Mouse (Mus musculus) heart, postnatal 14 days (tissue): ENCODE results near the gene Plg. TPM values are rescaled to one million over a fixed set of nuclear protein-coding genes. Genes with fewer than 3 reads are reported as not detected.

Source experiments
- DNase-seq, 2 experiments: peaks; one replicate each; pipeline ENCODE4 v3.0.0; 2021 to 2022
- intact Hi-C: fragments of 180-260 bp; cut with DNase I; formaldehyde crosslinking; loops from one replicate; pipeline ENCODE4 v1.15.1; 2025
- long read RNA-seq, 2 experiments: library from polyadenylated mRNA; stranded (forward); transcript quantifications; one replicate each; pipeline ENCODE4 v2.0.0; 2021
- total RNA-seq, 2 experiments: library from RNA; stranded (reverse); gene quantifications; 2 replicates each; pipeline ENCODE4 v1.2.3; 2021

Plg gene
- not detected for total RNA-seq
- long read RNA-seq, experiment 1, result 0 reads
- long read RNA-seq, experiment 2, result 0 reads

- intact Hi-C loops, result no loop called here
- DNase-seq, result no peak
These were observed at the start of gene Plg for GRCm38 (mm10) chr17:12377981-12378705. Plg (plus strand) TSS chr17:12378608.

- no peak for DNase-seq
- intact Hi-C loops, result no loop called here
These were observed 43.3 kb upstream of the Plg start for GRCm38 (mm10) chr17:12335115-12335514.

- DNase-seq, result no peak
- intact Hi-C loops, result no loop called here
These were observed 42.1 kb upstream of the Plg start for GRCm38 (mm10) chr17:12336073-12336868.

GRCm38 (mm10) chr17:12337156-12337555, 41.3 kb upstream of the Plg start:
- intact Hi-C loops, result no loop called here
- no peak for DNase-seq

GRCm38 (mm10) chr17:12343702-12344376, 34.6 kb upstream of the Plg start:
- intact Hi-C loops, result no loop called here

GRCm38 (mm10) chr17:12347462-12347861, 30.9 kb upstream of the Plg start:
- intact Hi-C loops, result no loop called here
- DNase-seq, result no peak

More at GRCm38 (mm10) chr17:12343702-12344376, 34.6 kb upstream of the Plg start:
- no peak for DNase-seq

GRCm38 (mm10) chr17:12351564-12351963, 26.8 kb upstream of the Plg start:
- DNase-seq, result no peak
- intact Hi-C loops, result no loop called here

- DNase-seq, result no peak
- intact Hi-C loops, result no loop called here
These were observed 25.6 kb upstream of the Plg start for GRCm38 (mm10) chr17:12352781-12353180.

- no peak for DNase-seq
These were observed 18.5 kb upstream of the Plg start for GRCm38 (mm10) chr17:12359876-12360275.

GRCm38 (mm10) chr17:12363601-12364425, 14.6 kb upstream of the Plg start:
- intact Hi-C loops, result no loop called here
- DNase-seq, result no peak

More at GRCm38 (mm10) chr17:12359876-12360275, 18.5 kb upstream of the Plg start:
- intact Hi-C loops, result no loop called here

GRCm38 (mm10) chr17:12364426-12364735, 14.0 kb upstream of the Plg start:
- no peak for DNase-seq
- intact Hi-C loops, result no loop called here

- DNase-seq, result peak; percentile 63 to 78
- intact Hi-C loops, result loop anchor here (2.0 kb wide), 1 partner anchor 63 kb away; no protein-coding TSS in a partner anchor
These were observed 11.0 kb upstream of the Plg start for GRCm38 (mm10) chr17:12367373-12367930.

GRCm38 (mm10) chr17:12369393-12369792, 9.0 kb upstream of the Plg start:
- intact Hi-C loops, result no loop called here
- no peak for DNase-seq

GRCm38 (mm10) chr17:12370289-12370688, 8.1 kb upstream of the Plg start:
- no peak for DNase-seq
- intact Hi-C loops, result loop anchor here (2.0 to 5.0 kb wide), 3 partner anchors 53 to 331 kb away; partner anchors contain the start of gene Map3k4

- intact Hi-C loops, result loop anchor here (1.0 to 5.0 kb wide), 4 partner anchors 54 to 333 kb away; partner anchors contain the start of gene Map3k4
- peak in 1 of 2 experiments; percentile 32 for DNase-seq
These were observed 7.0 kb upstream of the Plg start for GRCm38 (mm10) chr17:12371310-12371925.

- intact Hi-C loops, result loop anchor here (5.0 kb wide), 1 partner anchor 55 kb away; the partner anchor contains the start of gene Map3k4
These were observed 6.4 kb upstream of the Plg start for GRCm38 (mm10) chr17:12372021-12372420.

GRCm38 (mm10) chr17:12373601-12374144, 4.7 kb upstream of the Plg start:
- intact Hi-C loops, result loop anchor here (5.0 kb wide), 1 partner anchor 56 kb away; the partner anchor contains the start of gene Map3k4
- no peak for DNase-seq

More at GRCm38 (mm10) chr17:12372021-12372420, 6.4 kb upstream of the Plg start:
- DNase-seq, result peak; percentile 72 to 80

GRCm38 (mm10) chr17:12380287-12380686, 1.9 kb downstream of the Plg start:
- DNase-seq, result no peak
- intact Hi-C loops, result no loop called here

GRCm38 (mm10) chr17:12381579-12381978, 3.2 kb downstream of the Plg start:
- no peak for DNase-seq
- intact Hi-C loops, result no loop called here
